Mouse (Mus musculus) layer of hippocampus, postnatal 36 days (tissue): ENCODE results near the gene Sulf2. TPM values are rescaled to one million over a fixed set of nuclear protein-coding genes. Genes with fewer than 3 reads are reported as not detected.

ENCODE experiments used
- DNase-seq, 2 experiments: peaks; one replicate each; pipeline ENCODE4 v3.0.0; 2022
- total RNA-seq, 2 experiments: library from RNA; stranded (reverse); gene quantifications; 2 replicates each; pipeline ENCODE4 v1.2.3; 2021

The Sulf2 gene
- total RNA-seq, 2 experiments from 2014 or later = 110 to 111 TPM

GRCm38 (mm10) chr2:166175145-166175544, 19.7 kb upstream of the Sulf2 start:
- no peak for DNase-seq

- DNase-seq = no peak
Measured at GRCm38 (mm10) chr2:166173169-166173568, 17.7 kb upstream of the Sulf2 start.

GRCm38 (mm10) chr2:166170173-166170572, 14.7 kb upstream of the Sulf2 start:
- DNase-seq = no peak

GRCm38 (mm10) chr2:166168868-166169267, 13.4 kb upstream of the Sulf2 start:
- no peak for DNase-seq

- no peak for DNase-seq
Measured at GRCm38 (mm10) chr2:166167387-166167786, 11.9 kb upstream of the Sulf2 start.

- DNase-seq = no peak
Measured at GRCm38 (mm10) chr2:166165396-166165795, 9.9 kb upstream of the Sulf2 start.

- no peak for DNase-seq
Measured at GRCm38 (mm10) chr2:166164601-166165000, 9.1 kb upstream of the Sulf2 start.

- DNase-seq = no peak
Measured at GRCm38 (mm10) chr2:166163917-166164316, 8.5 kb upstream of the Sulf2 start.

GRCm38 (mm10) chr2:166163252-166163651, 7.8 kb upstream of the Sulf2 start:
- no peak for DNase-seq

- DNase-seq = no peak
Measured at GRCm38 (mm10) chr2:166162160-166162559, 6.7 kb upstream of the Sulf2 start.

- DNase-seq = no peak
Measured at GRCm38 (mm10) chr2:166159276-166159675, 3.8 kb upstream of the Sulf2 start.

- DNase-seq = no peak
Measured at GRCm38 (mm10) chr2:166157767-166158561, 2.5 kb upstream of the Sulf2 start.

GRCm38 (mm10) chr2:166157144-166157543, 1.7 kb upstream of the Sulf2 start:
- no peak for DNase-seq

GRCm38 (mm10) chr2:166156122-166156521, 659 bp upstream of the Sulf2 start:
- no peak for DNase-seq

- peak; percentile 40 to 50 for DNase-seq
Measured at GRCm38 (mm10) chr2:166154749-166155453, 562 bp downstream of the Sulf2 start.

GRCm38 (mm10) chr2:166153891-166154711, 1.4 kb downstream of the Sulf2 start:
- no peak for DNase-seq

GRCm38 (mm10) chr2:166153399-166153793, 2.1 kb downstream of the Sulf2 start:
- DNase-seq = no peak

- DNase-seq = no peak
Measured at GRCm38 (mm10) chr2:166152734-166153398, 2.6 kb downstream of the Sulf2 start.

- peak; percentile 84 to 87 for DNase-seq
Measured at GRCm38 (mm10) chr2:166151510-166152473, 3.7 kb downstream of the Sulf2 start.

GRCm38 (mm10) chr2:166150584-166150983, 4.9 kb downstream of the Sulf2 start:
- DNase-seq = no peak

GRCm38 (mm10) chr2:166149482-166149881, 6.0 kb downstream of the Sulf2 start:
- DNase-seq = no peak
